Mouse (Mus musculus) thymus, adult 2 months (tissue): ENCODE measurements around the gene Atg16l1.

Experiments used
- CTCF ChIP-seq: fragments of 200-500 bp; IDR thresholded peaks from 2 replicates; pipeline ENCODE4 v1.5.1; 2012; ENCODE audit warnings: mild to moderate bottlenecking, control low read depth, low read length, moderate library complexity, borderline replicate concordance; ENCODE audit not compliant: control insufficient read depth, poor library complexity, insufficient read depth; ENCODE audit errors: extremely low read depth
- POLR2A ChIP-seq: fragments of 200-500 bp; IDR thresholded peaks from 2 replicates; pipeline ENCODE4 v1.6.1; 2012; ENCODE audit warnings: mild to moderate bottlenecking, low read length, control low read depth, moderate library complexity; ENCODE audit not compliant: control insufficient read depth, poor library complexity, insufficient read depth; ENCODE audit errors: extremely low read depth

- TF ChIP-seq CTCF = no peak
- TF ChIP-seq POLR2A = no peak
These were observed 81.3 kb downstream of the Atg16l1 start for GRCm38 (mm10) chr1:87837018-87837417.
